Mouse (Mus musculus) ES-E14 (cell line): ENCODE data around the gene Ndufab1.
"Not testable (repeated sequence)": the region's sequence is repeated elsewhere in the genome, so short reads cannot be mapped to it uniquely, and the experiment has no call there.

Experiments
- CHD2 ChIP-seq: IDR thresholded peaks from 2 replicates; pipeline ENCODE4 v1.6.1; 2014; ENCODE audit warnings: mild to moderate bottlenecking, low read depth, low read length, inconsistent platforms
- MAFK ChIP-seq: IDR thresholded peaks from 2 replicates; pipeline ENCODE4 v1.6.1; 2014; ENCODE audit warnings: mild to moderate bottlenecking, low read depth, low read length, inconsistent platforms; ENCODE audit not compliant: insufficient read depth
- ZC3H11A ChIP-seq: IDR thresholded peaks from 2 replicates; pipeline ENCODE4 v1.6.1; 2012; ENCODE audit warnings: low read depth, mild to moderate bottlenecking, inconsistent platforms, low read length, borderline replicate concordance

DNA sequence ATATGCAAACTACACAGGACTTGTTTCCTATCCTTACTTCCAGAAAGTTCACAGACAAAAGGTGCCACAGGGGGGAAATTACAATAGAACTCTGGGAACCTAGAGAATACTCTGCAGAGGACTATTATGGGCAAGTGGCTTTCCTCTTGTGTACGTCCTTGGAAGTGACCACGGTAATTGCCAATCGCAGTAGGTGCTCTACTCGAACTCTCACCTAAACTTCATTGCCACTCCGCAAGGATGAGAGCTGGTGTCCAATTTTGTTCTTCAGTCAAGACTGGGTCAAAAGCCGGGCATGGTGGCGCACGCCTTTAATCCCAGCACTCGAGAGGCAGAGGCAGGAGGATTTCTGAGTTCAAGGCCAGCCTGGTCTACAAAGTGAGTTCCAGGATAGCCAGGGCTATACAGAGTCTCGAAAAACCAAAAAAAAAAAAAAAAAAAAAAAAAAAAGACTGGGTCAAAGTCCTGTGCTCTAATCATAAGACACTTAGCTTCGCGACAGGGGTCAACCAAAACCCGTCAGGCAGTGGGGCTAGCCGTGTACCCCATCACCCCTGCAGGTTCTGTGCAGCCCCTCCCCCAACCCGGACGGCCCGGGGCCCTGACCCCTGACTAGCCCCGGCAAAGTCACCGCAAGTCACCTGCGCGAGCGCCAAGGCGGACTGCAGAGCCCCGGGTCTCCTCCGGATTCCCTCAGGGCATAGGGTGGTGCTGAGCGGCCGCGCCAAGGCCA, 506 bp downstream of the Ndufab1 start:
- TF ChIP-seq CHD2, ZC3H11A, MAFK: not testable (repeated sequence)
